Mouse (Mus musculus) c-Kit-negative CD71-positive TER-119-positive erythroid progenitor cells, embryonic 14.5 days (primary cell): ENCODE data around the gene Tomm40l.

Source experiments
- DNase-seq: peaks from one replicate; pipeline ENCODE4 v3.0.0-alpha.2; 2013; ENCODE audit warnings: low read depth, low spot score

Tomm40l gene

DNA sequence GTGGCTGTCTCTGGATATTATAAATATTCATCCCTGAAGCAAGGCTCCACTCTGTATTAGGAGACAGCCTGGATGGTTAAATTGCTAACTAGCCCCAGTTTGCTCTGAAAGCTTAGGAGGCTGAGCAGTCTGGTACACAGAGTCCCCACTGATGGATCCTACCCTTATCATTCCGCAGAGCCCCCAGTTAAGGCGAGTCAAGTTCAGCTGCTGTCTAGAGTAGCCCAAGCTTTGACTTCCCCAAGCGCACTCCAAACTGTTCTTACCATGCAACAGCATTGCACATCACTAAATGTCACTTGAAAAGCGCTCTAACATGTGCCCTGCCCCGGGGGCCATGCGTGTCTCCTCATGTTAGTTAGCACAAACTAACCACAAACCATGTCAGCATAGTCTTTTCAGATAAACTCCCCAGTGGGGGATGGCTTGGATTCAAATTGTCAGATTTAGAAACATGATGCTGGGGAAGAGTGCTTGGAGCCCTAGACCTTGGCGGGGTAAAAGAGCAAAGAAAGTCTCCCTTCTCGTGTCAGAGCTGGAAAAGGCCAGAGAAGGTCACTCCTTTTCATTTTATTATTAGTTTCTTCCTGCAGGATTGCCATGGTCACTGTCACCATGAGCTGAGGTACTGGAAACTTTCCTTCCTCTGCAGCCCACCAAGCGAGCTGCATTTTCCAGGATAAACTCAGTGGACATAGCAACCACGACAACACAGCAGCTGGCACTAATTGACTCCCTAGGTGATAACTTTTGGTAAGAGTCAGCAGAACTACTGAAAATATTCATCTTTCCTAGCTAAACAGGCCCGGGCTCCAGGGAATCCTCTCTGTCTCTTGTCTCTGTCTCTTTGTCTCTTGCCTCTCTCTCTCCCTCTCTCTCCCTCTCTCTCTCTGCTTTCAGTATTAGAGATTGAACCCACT lies 28.1 kb downstream of the Tomm40l start:
- DNase-seq: no peak

DNA sequence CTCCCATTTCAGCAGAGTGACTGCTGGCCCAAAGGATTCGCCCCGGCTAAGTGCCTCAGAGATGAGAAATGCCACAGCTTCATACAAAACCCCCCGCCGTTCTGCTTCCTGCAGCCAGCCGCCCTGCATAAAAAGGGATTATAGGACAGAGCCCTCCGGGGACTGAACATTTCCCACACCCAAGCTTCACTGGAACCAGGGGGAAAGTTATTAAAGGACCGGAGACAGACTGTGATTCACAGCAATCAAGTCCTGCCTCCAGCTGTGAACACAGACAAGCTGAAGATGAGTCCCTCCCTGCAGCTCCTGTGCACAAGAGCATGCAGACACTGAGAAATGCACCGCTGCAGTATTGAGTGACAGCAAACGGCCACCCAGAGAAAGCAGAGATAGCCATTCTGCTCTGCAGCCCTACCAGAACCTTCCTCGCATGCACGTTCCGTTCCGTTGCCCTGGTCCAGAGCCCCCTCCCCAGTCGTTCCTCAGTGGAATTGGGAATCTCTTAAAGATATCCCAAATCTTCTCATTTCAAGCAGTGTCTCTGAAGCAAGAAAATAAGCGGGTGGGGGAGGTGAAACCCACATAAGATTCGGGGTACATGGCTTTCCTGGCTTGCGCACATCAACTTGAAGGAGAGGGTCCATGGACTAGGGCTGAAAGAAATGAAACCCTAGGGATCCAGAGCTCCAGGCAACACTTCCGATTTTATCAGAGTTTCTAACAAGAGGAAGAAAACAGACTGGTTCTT lies 29.0 kb downstream of the Tomm40l start:
- DNase-seq: no peak

- no peak for DNase-seq
Measured at GRCm38 (mm10) chr1:171192283-171192682, 30.0 kb downstream of the Tomm40l start.

- DNase-seq: no peak
Measured at GRCm38 (mm10) chr1:171190832-171191231, 31.5 kb downstream of the Tomm40l start.

DNA sequence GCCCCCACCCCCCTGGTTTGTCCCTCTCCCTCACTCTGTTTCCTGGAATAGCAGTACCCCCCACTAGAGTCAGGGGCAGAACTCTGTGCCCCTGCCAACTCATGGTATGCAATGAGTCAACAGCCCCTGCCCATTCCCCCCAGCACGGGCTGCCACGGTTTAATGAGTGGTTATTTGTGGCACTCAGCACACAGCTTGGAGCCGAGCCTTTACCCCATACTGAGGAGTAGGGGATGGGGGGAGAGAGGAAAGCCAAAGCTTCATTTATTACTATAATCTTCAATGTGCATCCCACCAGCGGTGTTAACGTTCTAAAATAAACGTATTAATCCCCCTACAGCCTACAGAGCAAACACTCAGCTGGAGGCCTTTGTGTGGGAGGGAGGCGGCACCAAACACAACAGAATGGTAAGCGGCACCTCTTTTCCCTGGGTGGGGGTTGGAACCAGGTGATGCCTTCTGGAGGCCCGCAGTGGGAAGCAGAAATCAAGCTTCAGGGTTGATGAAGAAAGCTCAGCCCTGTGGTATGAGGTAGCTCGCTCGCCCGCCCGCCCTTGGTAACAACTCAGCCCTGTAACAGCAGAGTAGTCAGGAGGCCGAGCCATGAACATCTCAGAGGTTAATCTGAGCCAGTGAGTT lies 32.7 kb downstream of the Tomm40l start:
- DNase-seq: no peak

DNA sequence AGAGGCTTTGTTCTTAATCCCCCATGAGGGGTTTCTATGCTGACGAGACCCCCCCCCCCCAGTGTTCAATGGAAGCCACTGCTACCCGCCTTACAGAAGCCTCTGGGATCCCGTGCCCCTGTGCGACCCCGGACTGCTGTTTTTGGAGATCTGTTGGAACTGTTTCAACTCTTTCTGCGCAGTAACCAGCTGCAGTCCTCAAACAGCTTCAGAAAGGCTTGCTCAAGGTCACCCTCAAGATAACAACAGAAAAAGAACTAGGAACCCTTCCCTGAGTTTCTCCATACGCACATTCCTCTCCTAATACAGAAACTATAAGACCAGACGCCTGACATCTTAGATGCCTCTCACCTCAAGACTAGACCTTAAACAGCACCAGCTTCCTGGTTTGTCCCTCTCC lies 33.3 kb downstream of the Tomm40l start:
- DNase-seq: no peak

DNA sequence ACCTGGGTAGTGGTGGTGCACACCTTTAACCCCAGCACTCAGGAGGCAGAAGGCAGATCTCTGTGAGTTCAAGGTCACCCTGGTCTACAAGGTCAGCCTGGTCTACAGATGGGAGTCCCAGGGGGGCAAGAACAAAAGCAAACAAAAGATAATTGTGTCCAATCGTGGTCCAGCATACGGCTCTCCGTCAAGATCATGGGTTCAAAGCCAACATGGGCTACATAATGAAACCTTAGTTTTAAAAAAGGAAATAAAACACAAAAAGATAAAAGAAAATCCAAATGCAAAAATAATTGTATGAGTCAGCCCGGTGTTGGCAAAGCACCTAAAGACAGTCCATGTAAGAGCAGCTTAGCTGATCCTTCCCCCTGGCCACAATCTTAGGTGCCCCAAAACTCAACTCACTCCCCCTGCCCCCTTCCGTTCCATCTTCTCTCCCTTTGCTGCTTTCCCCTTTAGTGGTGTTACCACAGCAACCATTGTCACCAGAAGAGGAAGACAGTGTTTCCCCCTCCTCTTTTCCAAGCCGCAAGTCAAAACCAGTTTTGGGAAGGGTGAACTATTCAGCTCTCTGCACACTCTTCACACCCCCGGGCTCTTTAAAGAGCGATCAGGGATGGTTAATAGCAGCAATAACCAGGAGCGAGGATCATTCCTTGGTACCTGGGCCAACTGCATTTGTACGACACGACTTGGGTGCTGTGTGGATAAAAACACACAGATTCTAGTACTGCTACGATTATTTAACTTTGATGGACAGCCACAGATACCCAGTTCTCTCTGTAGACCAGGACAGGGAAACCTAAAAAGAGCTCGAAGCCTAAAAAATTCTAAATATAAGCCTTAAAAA lies 34.2 kb downstream of the Tomm40l start:
- no peak for DNase-seq

GRCm38 (mm10) chr1:171185655-171186054 lies 36.7 kb downstream of the Tomm40l start:
- no peak for DNase-seq

DNA sequence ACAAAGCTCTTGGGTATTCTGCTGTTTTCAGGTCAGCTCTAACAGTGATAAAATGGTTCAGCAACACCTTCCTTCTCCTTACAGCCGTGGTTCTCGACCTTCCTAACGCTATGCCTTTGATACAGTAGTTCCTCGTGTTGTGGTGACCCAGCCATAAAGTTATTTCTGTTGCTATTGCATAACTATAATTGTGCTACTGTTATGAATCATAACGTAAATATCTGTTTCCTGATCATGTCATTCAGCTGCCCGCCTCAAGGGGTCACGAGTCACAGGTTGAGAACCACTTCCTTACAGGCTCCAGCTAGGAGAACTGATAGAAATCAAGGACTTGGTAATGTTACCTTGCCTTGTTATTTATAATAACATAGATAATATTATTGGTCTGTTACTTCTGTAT lies 38.0 kb downstream of the Tomm40l start:
- no peak for DNase-seq

DNA sequence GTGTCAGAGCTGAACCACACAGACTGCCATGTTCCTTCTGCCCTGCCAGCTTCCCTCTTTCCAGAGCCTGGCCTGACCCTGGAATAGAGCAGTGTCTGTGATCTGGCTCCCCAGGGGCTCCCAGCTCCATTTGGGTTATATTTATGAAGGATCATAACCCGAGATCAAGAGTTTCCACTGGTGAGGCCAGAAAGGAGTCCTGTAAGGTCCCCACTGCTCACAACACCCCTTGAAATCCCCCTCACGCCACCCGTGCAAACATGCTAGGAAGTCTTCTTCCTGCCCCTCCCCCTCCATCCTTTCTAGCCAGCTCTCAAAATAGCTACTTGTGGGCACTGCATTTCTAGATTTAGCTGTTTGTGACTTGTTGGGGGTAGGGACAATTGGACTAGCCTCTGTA lies 38.7 kb downstream of the Tomm40l start:
- no peak for DNase-seq

DNA sequence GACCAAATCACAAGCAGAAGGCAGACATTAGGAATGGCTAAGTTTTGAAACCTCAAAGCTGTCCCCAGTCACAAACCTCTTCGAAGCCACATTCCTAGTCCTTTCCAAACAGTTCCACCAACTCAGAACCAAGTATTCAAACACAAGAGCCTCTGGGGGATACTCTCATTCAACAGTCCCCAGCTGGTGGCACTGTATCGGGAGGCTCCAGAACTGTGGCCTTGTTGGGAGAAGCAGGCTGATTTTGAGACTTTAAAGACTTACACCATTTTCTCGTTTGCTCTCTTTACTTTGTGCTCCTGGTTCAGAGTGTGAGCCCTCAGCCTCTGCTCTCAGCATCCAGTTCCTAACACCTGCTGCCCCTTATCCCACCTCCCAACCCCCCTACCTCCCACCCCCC lies 39.3 kb downstream of the Tomm40l start:
- DNase-seq: no peak

GRCm38 (mm10) chr1:171179487-171180171 lies 42.7 kb downstream of the Tomm40l start:
- DNase-seq: no peak

DNA sequence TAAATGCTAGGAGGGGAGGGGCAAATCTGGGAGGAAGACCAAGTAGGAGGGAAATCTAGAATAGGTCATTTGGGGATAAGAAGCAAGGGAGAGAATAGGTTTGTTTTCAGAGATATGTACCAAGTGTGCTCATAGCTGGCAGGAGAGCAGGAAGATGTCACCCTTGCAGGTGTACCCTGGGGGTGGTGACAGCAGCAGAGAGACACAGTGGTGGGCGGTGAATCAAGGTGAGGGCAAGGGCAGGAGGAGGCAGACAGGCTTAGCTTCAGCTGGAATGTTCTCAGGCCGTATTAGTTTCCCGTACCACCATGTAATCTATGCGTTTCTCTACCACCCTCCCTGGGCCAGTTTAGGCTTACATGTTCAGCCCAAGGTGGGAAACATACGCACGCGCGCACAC lies 49.5 kb downstream of the Tomm40l start:
- DNase-seq: no peak

GRCm38 (mm10) chr1:171171138-171171537 lies 51.2 kb downstream of the Tomm40l start:
- no peak for DNase-seq

- no peak for DNase-seq
Measured at GRCm38 (mm10) chr1:171169913-171170312, 52.4 kb downstream of the Tomm40l start.

DNA sequence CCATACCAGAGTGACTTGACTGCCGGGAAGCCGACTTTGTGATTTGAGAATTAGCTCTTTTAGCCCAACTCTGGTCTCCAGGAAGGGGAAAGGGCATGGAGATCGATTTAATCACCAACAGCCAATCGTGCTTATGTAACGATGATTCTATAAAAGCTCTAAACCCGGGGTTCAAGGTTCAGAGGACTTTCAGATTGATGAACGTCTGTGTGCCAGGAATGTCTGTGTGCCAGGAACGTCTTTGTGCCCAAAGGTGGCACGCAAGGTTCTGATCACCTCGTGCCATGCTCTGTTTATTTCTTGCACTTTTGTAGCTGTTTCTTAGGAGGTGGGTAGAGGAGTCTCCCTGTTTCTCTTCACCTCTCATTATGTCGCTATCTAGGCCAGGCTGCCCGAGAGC lies 53.4 kb downstream of the Tomm40l start:
- DNase-seq: no peak
